Mouse (Mus musculus): ENCODE results near the gene Ascl2. TPM values are rescaled to one million over a fixed set of nuclear protein-coding genes. Genes with fewer than 3 reads are reported as not detected.

The Ascl2 gene
- total and polyA plus RNA-seq, 2 experiments: not detected

DNA sequence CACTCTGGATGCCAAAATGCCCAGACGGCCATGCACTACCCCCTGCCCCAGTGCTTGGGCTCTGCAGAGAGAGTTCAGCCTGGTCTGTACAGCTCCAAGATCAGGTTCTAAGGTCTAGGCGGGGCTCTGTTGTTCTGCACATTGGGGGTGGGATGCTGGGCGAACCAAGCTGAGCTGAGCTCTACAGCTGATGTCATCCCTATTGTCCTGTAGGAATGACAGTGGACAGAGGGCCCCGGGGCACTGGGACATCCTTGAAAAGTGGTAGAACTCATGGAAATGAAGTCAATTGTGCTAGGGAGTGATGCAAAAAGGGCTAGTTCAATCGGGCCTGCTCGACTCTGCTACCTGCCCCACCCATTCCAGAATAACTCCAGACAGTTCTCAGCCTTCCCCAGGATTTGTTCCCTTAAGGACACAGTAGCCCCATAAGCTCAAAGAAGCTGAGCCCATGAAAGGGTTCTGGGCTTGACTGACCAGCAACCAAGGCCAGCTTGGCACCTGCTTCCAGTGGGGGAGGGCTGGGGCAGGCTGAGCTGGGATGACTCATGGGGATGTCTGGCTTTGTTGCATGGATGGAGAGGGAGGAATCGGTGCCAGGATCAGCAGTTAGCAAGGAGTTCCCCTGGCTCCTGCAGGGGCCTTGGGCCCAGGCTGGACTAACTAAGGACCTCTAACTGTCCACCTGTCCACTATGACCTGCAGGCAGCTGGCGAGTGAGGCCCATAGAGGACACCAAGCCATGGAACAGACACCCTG lies 44.5 kb upstream of the Ascl2 start:
- H3K9ac ChIP-seq (ENCODE audit: low read depth, low read length): no peak overlapping the region
- DNase-seq (ENCODE audit: extremely low read depth, low read depth, low spot score): no peak
- WGBS: 77% methylated on average over 8 of the region's 8 CpGs
- no peaks in the 10 kb centered on the region for H3K79me2 ChIP-seq (ENCODE audit: control insufficient read depth, insufficient read depth, low read length)
- H3K4me1 ChIP-seq (ENCODE audit: control insufficient read depth, insufficient read depth, low read length): peaks cover 3% of the 10 kb centered on the region
- H3K4me3 ChIP-seq (ENCODE audit: insufficient read depth, low read depth, low read length): no peak overlapping the region
- TF ChIP-seq POLR2A (IDR thresholded peaks at IDR 0.05; ENCODE audit: extremely low read depth, insufficient read depth, low read length) (no peak), CTCF (IDR thresholded peaks at IDR 0.05; ENCODE audit: low read depth, low read length) (no peak)
- no peaks in the 10 kb centered on the region for H3K36me3 ChIP-seq (ENCODE audit: control insufficient read depth, insufficient read depth, low read length)
- H3K27me3 ChIP-seq (ENCODE audit: control insufficient read depth, insufficient read depth, low read length): no peaks in the 10 kb centered on the region
- no peak overlapping the region for H3K27ac ChIP-seq (replicated peaks; ENCODE audit: insufficient read depth, low read depth, low read length)

- no peak for DNase-seq (ENCODE audit: extremely low read depth, low read depth, low spot score)
- no peak for TF ChIP-seq CTCF (IDR thresholded peaks at IDR 0.05; ENCODE audit: low read depth, low read length)
- TF ChIP-seq POLR2A (IDR thresholded peaks at IDR 0.05; ENCODE audit: extremely low read depth, insufficient read depth, low read length): no peak
- no peak overlapping the region for H3K4me3 ChIP-seq (ENCODE audit: insufficient read depth, low read depth, low read length)
- peaks cover 7% of the 10 kb centered on the region for H3K4me1 ChIP-seq (ENCODE audit: control insufficient read depth, insufficient read depth, low read length)
- H3K27me3 ChIP-seq (ENCODE audit: control insufficient read depth, insufficient read depth, low read length): no peaks in the 10 kb centered on the region
- no peaks in the 10 kb centered on the region for H3K79me2 ChIP-seq (ENCODE audit: control insufficient read depth, insufficient read depth, low read length)
- no peaks in the 10 kb centered on the region for H3K36me3 ChIP-seq (ENCODE audit: control insufficient read depth, insufficient read depth, low read length)
- no peak overlapping the region for H3K9ac ChIP-seq (ENCODE audit: low read depth, low read length)
- H3K27ac ChIP-seq (replicated peaks; ENCODE audit: insufficient read depth, low read depth, low read length): no peak overlapping the region
- 89% methylated on average over 5 of the region's 5 CpGs for WGBS
Observed at GRCm38 (mm10) chr7:143012230-143012875, 43.3 kb upstream of the Ascl2 start.

GRCm38 (mm10) chr7:143011226-143011625 lies 42.2 kb upstream of the Ascl2 start:
- Histone ChIP-seq H3K79me2 (ENCODE audit: control insufficient read depth, insufficient read depth, low read length) (no peaks in the 10 kb centered on the region), H3K4me1 (ENCODE audit: control insufficient read depth, insufficient read depth, low read length) (peaks cover 5% of the 10 kb centered on the region), H3K9ac (ENCODE audit: low read depth, low read length) (no peak overlapping the region), H3K27me3 (ENCODE audit: control insufficient read depth, insufficient read depth, low read length) (no peaks in the 10 kb centered on the region), H3K36me3 (ENCODE audit: control insufficient read depth, insufficient read depth, low read length) (no peaks in the 10 kb centered on the region), H3K4me3 (ENCODE audit: insufficient read depth, low read depth, low read length) (no peak overlapping the region), H3K27ac (replicated peaks; ENCODE audit: insufficient read depth, low read depth, low read length) (no peak overlapping the region)
- DNase-seq (ENCODE audit: extremely low read depth, low read depth, low spot score): no peak
- TF ChIP-seq CTCF (IDR thresholded peaks at IDR 0.05; ENCODE audit: low read depth, low read length) (no peak), POLR2A (IDR thresholded peaks at IDR 0.05; ENCODE audit: extremely low read depth, insufficient read depth, low read length) (no peak)
- 100% methylated on average over 1 of the region's 1 CpGs for WGBS

DNA sequence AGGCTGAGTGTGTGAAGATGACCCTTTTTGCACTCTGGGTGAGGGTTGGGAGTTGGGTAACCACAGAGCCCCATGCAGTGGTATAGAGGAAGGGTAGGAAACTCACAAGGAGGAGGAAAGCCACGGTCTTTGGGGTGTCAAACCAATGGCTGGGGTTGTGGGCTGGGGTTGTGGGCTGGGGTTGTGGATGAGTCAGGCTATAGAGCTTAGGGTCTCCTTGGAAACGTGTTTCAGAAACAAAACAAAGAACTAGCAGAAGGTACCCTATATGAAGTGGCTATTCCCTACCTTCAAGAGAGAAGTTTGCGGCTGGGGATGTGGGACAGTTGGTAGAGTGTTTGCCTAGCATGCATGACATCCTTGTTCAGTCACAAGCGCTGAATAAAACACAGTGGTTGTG lies 40.9 kb upstream of the Ascl2 start:
- 89% methylated on average over 4 of the region's 4 CpGs for WGBS
- peaks cover 4% of the 10 kb centered on the region; the same call in 1 of the 2 replicates for H3K4me1 ChIP-seq (ENCODE audit: control insufficient read depth, insufficient read depth, low read length)
- no peak overlapping the region for H3K27ac ChIP-seq (replicated peaks; ENCODE audit: insufficient read depth, low read depth, low read length)

DNA sequence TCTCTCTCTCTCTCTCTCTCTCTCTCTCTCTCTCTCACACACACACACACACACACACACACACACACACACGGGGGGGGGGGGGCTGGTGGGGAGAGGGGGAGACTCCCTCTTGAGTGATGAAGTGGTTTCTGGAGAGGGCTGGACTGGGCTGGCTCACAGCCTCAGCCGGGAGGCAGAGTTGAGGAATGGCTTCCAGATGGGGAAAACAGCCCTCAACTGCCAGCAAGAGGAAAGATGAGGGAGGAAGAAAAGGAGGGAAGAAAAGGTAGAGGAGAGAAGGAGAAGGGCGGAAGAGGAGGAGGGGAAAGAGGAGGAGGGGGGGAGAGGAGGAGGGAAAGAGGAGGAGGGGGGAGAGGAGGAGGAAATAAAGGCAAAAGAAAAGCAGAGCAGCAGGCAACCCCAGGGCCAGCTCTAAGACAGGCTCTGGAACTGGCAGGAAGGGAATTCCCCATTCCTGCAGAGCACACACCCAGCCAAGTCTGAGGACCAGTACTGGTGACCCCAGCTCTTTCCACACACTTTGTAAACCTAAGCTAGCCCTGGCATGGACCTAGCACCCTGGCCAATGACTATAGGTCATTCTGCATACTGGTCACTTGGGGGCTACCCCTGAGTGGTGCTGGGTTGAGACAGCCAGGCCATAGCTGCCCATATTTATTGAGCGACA lies 40.1 kb upstream of the Ascl2 start:
- peaks cover 4% of the 10 kb centered on the region; the same call in 1 of the 2 replicates for H3K4me1 ChIP-seq (ENCODE audit: control insufficient read depth, insufficient read depth, low read length)

More for the DNA sequence above, 40.9 kb upstream of the Ascl2 start:
- H3K9ac ChIP-seq (ENCODE audit: low read depth, low read length): no peak overlapping the region
- H3K79me2 ChIP-seq (ENCODE audit: control insufficient read depth, insufficient read depth, low read length): no peaks in the 10 kb centered on the region
- DNase-seq (ENCODE audit: extremely low read depth, low read depth, low spot score): no peak
- no peaks in the 10 kb centered on the region for H3K27me3 ChIP-seq (ENCODE audit: control insufficient read depth, insufficient read depth, low read length)
- H3K4me3 ChIP-seq (ENCODE audit: insufficient read depth, low read depth, low read length): no peak overlapping the region
- TF ChIP-seq CTCF (IDR thresholded peaks at IDR 0.05; ENCODE audit: low read depth, low read length) (no peak), POLR2A (IDR thresholded peaks at IDR 0.05; ENCODE audit: extremely low read depth, insufficient read depth, low read length) (no peak)
- no peaks in the 10 kb centered on the region for H3K36me3 ChIP-seq (ENCODE audit: control insufficient read depth, insufficient read depth, low read length)

More for the DNA sequence above, 40.1 kb upstream of the Ascl2 start:
- Histone ChIP-seq H3K9ac (ENCODE audit: low read depth, low read length) (no peak overlapping the region), H3K79me2 (ENCODE audit: control insufficient read depth, insufficient read depth, low read length) (no peaks in the 10 kb centered on the region), H3K27ac (replicated peaks; ENCODE audit: insufficient read depth, low read depth, low read length) (no peak overlapping the region; the same call in 1 of the 2 replicates), H3K36me3 (ENCODE audit: control insufficient read depth, insufficient read depth, low read length) (no peaks in the 10 kb centered on the region), H3K27me3 (ENCODE audit: control insufficient read depth, insufficient read depth, low read length) (no peaks in the 10 kb centered on the region), H3K4me3 (ENCODE audit: insufficient read depth, low read depth, low read length) (no peak overlapping the region)
- WGBS: 85% methylated on average over 3 of the region's 4 CpGs
- TF ChIP-seq CTCF (IDR thresholded peaks at IDR 0.05; ENCODE audit: low read depth, low read length) (no peak), POLR2A (IDR thresholded peaks at IDR 0.05; ENCODE audit: extremely low read depth, insufficient read depth, low read length) (no peak)
- DNase-seq (ENCODE audit: extremely low read depth, low read depth, low spot score): peak; percentile 17

All from liver, adult 2 months (tissue).